Mouse (Mus musculus) right cerebral cortex, adult 18-20 months (tissue): ENCODE results near the gene Npas3.

Experiments
- DNase-seq: peaks from one replicate; pipeline ENCODE4 v3.0.0; 2022; ENCODE audit warnings: mixed read lengths

The Npas3 gene

GRCm38 (mm10) chr12:53719896-53720295 lies 471.4 kb downstream of the Npas3 start:
- DNase-seq = no peak

DNA sequence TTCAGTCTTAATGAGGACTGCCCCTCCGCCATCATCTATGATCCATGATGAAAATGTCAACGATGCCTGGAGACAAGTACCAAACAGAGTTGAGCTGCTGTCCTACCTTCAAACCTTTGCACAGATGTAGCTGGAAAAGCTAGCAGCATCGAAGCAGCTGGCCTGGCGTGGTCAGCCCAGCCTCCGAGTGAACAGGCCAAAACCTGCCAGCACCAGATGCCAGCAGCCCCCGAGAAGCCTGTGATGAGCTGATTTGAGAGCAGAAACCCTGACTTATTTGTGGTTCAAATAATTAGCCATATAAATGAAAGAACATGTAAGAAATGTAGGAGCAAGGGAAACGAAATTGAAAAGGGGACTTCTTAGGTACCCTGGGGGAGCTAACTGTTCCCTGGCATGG lies 473.7 kb downstream of the Npas3 start:
- DNase-seq = no peak

DNA sequence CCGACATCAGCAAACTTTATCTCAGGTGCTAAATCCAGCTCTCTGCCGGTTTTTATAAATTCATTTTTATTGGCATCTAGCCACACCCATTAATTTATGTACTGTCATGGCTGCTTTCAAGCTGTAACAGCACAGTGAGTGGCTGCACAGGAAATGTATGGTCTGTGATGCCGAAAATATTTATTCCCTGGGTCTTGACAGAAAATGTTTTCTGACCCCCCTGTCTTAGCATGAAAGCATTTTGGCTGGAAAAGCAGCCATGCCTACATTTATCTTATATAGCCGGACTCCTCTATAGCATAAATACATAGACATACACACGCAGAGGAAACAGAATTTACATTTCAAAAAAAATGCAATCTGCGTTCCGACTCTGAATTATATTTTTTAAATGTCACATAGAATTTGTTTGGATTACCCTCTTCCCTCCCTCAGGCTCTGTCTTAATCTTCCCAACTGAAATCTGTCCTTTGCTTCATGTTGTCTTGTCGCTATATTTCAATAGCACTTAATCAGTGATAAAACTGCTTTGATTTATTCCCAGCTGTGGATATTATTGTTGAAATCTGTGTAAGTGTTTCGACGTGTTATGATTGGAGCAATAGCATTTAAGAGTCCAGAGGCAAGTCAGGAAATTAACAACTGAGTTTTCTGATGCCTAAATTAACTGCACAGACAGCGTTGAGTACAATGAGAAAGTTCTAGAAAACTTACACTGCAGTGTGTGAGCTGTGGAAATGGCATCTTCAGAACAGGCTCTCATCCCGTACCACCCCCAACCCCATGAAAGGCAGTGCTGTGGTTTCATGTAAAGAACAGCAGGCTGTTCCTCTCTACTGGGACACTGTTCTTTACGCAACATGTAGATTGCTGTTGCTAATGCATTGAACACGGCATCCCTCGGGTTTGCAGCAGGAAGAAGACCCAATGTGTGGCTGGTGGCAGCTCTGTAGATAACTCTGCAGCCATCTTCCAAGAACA lies 474.5 kb downstream of the Npas3 start:
- no peak for DNase-seq

DNA sequence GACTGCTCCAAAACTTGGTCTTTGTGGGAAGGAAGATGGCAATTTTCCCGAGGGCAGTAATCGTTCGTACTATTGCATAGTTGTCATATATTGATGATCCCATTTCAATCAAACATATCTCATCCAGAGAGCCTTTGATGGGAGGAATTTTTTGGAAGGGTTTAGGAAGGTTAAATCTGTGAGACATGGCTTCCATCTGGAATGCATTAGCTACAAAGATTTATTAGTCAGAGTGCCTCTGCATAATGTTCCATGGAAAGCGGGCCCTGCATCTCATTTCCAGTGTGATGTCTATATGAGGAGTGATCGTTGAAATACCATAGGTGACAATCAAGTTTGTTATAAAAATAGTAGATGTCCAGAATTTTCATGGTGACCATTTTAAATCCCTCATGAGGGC lies 480.8 kb downstream of the Npas3 start:
- no peak for DNase-seq

DNA sequence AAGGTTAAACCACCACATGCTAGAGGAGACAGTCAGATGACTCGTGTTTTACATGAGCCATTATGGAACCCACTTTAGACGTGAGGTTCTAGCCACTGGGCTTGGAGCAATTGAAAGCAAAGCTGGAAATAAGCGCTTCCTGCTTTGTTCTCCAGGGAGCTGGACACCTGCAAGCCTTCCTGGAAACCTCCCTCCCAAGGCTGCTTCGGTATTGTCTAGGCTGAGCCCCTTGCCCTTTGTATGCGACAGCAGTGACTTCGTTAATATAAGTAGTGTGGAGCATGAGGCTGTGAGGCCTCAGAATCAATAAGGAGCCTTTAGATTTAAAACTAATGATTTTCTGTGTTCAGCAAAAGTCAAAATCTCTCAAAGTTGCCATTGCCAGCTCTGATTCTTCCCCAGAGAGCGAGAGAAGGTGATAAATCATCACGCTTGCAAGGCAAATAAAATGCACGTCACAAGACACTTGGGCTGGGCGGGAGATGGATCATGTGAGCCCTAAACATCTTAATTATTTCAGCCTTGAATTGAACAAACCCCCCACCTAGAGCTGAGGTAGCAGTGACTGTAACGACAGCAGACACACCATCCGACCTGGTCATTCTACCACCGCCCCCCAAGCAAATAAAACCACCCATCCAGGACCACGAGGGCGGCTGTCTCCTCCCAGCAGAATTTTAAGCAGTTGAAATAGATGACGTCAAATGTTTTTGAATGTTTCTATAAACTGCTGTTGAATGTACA lies 490.2 kb downstream of the Npas3 start:
- DNase-seq = no peak

DNA sequence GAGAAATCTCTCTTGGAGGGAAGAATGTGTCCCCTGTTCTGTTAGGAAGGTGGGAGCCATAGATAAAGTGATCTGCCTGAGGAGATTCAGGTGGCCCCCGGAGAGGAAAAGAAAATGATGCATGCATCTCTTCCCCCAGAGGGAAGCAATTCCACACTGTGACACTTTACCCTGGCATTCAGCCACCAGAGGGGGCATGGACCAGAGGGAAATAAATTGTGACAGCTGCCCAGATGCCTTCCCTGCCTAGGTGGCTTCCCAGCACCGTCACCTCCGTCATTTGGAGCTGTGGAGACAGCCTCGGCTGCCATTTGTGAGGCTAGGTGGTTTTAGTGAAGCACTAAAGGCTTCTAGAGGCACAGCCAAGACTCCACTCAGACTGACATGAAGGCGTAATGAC lies 498.2 kb downstream of the Npas3 start:
- no peak for DNase-seq

DNA sequence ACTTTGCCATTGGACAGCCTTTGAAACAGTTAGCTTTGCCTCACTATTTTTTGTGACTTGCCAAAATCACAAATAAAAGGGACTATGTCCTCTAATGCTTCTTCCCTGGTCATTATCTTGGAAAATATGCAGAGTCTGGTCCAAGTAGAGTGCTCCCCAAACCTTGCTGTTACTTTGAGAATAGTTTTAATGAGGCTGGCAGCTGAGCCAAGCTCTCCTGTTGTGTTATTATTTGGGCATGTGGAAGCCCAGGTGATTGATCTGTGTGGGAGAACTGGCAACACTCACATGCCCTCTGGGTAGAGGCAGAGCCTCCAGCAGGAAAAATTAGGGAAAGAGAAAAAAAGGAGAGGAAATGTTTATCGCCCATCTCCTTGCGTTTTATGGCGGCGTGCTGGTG lies 500.9 kb downstream of the Npas3 start:
- DNase-seq = peak; percentile 32

DNA sequence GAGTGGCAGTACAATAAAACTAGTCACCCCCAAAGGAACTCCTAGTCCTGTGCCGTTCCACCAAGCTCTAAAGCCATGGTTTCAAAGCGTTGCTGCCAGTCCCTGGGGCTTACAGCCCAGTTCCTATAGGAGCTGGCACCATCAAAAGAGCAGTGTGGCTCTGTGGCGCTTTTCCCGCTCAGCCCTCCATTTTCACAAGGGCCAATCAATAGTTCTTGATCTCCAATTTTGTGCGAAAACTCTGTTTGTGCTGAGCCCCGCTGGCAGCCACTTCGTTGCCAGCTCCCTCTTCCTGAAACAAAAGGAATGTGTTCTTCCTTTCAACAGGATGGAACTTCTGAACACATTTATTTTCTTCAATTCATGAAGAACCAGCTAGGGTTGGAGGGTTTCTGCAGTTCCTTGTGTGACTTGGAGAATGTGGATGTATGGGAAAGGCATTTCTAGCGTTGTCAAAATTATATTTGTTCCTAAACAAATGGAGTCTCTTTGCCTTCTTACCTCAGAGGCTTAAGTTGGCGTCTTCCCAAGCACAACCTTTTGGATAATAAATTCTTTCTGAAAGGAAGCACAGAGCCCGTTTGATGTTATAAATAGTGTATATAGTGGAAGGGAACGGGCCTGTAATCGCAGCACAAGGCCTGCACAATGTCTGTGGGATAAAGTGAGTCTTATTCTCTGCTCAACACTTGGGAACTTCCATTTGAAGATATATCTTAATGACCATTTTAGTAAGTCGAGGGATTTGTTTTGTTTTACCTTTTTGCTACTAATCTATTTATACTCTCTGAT lies 504.0 kb downstream of the Npas3 start:
- DNase-seq = no peak

DNA sequence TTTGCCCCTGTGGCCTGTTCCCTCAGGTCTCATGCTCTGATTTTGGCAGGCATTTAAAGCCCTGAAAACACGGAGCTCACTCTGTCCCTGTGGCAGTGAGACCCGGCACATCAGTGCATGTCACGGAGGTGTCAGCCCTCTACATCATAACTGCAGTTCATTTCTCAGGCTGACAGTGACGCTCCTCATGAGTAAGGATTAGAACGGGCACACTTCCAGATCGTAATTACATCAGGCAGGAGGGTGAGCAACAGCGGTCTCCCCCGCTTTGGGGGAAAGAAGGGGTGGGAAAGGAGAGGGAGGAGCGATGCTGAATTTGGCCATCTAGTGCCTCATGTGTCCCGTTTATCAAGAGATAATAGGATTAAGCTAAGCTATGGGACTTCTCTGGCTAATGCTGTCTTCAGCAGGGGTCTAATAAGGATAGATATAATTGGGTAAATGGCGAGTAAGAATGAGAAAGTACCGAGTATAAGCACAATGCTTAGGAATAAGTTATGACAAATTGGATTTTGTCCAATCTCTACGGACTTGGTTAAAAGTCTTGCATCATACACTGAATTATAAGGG lies 505.0 kb downstream of the Npas3 start:
- peak; percentile 19 for DNase-seq

DNA sequence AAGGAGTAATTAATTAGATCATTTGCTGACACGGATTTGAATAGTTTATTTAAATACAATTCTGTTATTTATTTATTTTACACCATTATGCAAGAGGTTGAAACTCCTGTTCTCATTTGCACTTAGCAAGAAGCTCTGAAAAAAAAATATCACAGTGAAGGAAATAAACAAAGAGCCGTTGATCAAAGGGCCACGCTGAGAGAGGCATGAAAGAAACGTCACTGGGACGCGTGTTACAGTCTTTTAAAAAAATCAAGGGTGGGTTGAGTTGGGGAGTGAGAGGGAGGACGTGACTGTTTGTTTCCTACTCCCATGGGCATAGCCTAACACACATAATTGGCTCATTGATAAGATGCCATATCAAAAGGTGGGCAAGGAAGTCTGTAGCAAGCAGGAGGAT lies 505.8 kb downstream of the Npas3 start:
- DNase-seq = no peak

DNA sequence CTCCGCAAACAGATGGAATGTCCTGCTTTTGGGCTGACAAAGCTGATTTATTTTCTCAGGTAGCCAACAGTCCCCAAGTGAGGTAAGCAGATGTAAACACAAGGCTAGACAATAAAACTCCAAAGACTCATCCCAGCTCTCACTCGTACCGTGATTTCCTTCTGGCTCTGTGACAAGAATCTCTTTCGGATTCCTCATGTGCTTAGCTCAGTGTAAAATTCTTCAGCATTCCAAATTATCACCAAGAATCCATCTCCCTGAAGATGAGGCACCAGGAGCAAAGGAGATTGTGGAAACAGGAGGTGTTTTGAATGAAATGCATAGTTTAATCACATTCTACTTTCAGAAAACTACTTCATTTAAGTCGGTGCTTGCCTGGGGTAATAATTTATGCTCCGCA lies 509.2 kb downstream of the Npas3 start:
- DNase-seq = no peak

GRCm38 (mm10) chr12:53758356-53758755 lies 509.9 kb downstream of the Npas3 start:
- DNase-seq = no peak

GRCm38 (mm10) chr12:53764143-53764542 lies 515.7 kb downstream of the Npas3 start:
- DNase-seq = no peak

DNA sequence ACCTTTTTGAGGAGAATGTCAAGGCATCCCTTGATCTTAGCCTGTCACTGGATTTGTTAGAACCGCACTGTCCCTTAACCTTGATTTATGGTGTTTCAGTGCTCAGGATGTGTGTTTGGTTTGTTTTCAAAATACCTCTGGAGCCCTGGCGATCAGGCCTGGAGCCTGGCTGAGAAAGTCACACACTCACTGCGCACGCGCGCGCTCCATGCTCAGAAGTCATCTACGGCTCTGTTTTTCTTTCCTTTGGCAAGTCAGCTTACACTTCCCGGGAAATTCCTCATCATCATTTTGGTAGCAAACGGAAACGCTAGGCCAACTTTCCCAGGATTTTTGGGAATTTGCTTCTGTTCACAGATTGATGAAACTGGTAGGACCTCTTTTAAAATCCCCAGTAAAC lies 519.9 kb downstream of the Npas3 start:
- DNase-seq = no peak

DNA sequence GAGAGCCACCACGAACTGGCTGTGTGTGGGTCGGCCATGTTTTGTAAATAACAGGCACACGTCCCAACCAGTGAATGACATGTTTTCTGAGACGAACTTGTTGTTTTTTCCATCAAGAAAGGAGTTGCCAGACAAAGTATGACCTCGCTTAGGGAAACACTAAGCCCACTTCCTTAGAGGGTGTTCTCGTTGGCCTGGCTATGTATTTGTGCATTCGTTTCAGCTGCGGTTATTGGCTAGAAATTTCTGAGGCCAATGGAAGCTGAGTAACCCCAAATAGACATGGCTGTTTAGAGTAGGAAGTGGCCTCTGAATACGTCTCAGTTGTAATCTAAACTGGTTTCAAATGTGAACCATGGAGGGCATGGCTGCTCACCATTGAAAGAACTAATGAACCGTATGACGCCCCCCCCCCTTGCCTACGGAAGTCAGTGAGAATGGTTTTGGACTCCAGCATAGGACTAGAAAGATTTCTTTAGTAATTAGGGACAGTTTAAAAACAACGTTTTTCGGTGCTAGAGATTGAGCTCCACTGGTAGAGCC lies 523.0 kb downstream of the Npas3 start:
- no peak for DNase-seq

- DNase-seq = no peak
Observed at GRCm38 (mm10) chr12:53781850-53782552, 533.5 kb downstream of the Npas3 start.

GRCm38 (mm10) chr12:53789501-53789900 lies 541.0 kb downstream of the Npas3 start:
- no peak for DNase-seq

- no peak for DNase-seq
Observed at GRCm38 (mm10) chr12:53794718-53795400, 546.4 kb downstream of the Npas3 start.

DNA sequence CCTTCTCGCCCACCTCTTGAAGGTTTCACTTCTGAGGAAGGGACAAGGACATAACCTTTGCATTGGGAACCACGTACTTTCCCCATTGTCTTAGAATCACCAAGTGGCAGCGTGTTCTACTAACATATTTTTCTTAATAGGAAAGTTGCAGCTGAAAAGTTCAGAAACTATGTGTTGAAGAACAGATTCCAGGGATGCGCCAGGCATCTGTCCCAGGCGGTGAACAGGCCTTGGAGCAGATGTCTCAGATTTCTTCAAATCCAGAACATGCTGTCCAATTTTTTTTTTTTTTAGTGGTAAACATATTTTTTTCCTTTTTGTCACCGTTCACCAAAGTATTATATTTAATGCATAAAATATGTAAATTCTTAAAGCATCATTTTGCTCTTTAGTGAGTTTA lies 553.4 kb downstream of the Npas3 start:
- DNase-seq = peak; percentile 6

GRCm38 (mm10) chr12:53802381-53802780 lies 553.9 kb downstream of the Npas3 start:
- no peak for DNase-seq

DNA sequence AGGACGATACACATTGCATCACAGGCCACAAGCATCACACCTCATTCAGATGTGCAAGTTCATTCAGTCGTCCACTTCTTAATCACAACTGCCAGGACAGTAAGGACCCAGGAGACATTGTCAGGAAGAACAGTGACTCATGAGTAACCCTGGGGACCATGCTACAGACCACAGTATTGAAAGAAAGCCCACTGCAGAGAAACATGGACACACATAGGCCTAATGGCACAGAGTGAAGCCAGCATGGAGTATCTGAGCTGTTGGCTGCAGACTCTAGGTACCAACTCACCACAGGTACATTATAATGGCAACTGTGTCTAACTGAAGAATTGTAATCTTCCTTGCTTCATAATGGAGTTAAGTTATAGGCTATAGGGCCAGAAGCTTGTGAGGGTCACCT lies 561.6 kb downstream of the Npas3 start:
- DNase-seq = no peak
